Mouse (Mus musculus): ENCODE results near the gene Sec63.

DNA sequence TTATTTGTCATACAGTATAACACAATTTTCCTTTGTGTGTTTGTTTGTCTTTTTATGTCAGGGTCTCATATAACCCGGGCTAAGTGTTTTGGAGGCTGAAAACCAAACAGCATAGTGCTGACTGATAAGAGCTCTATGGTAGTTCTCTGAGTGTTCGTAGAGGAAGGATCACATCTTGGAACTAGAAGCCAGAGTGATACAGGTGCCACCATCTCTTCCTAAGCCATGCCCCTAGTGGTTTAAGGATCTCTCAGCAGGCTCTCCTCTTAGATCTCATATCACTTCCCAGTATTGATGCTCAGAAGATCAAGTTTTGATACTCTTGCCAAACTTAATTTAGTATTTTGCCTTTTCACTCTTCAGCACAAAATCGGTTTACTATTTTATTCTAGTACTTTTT lies 14.2 kb downstream of the Sec63 start:
- TF ChIP-seq GATA1 (IDR thresholded peaks at IDR 0.05; ENCODE audit: borderline replicate concordance, low read length), result no peak
- no peak for TF ChIP-seq FLI1 (IDR thresholded peaks at IDR 0.05; ENCODE audit: low read length)

All from megakaryocyte, embryonic 14.5 days (primary cell).